28 mouse cellular contexts compared by ENCODE assay signal in the genomic region with DNA sequence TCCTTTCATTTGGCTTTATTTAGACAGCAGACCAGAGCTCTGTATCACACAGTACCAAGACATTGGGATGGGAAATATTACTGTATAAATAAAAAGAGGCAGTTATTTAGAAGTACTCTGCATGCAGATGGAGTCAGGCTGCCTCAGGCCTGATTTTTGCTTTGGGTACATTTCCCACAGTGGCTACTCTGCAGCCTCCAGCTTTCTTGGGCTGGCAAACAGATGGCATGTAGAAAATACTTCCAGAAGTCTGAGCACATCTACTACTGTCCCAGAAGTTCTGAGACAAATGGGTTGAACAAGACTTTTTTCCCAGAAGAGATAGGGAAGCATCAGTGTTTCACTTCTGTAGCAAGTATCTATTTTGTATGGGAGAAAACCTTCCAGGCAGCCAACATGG.
DNase-seq lines count a peak whose midpoint lies in the region; ATAC-seq and TF ChIP-seq lines count a peak whose summit lies in the region.
"Had no signal": no experiment of that assay in that cellular context is flagged by ENCODE, and none has a peak within 500 bp of the region (broad histone marks: within the 10 kb centered on the region; RNA-seq: fewer than 3 reads in every experiment).

No protein-coding gene starts in this region.

- no peak overlapping the region for H3K4me2 ChIP-seq in forebrain, embryonic 12.5 days
- H3K4me2 ChIP-seq in forebrain, embryonic 16.5 days (ENCODE audit: low read length) = no peak overlapping the region
- no peak overlapping the region for H3K4me2 ChIP-seq in midbrain, embryonic 12.5 days (replicated peaks)
- no peak overlapping the region for H3K4me2 ChIP-seq in midbrain, embryonic 16.5 days (ENCODE audit: low read length)
- no peak overlapping the region for H3K4me2 ChIP-seq in midbrain, embryonic 15.5 days
- H3K4me2 ChIP-seq: embryonic facial prominence, embryonic 15.5 days; forebrain, embryonic 15.5 days; heart, embryonic 12.5 days; heart, embryonic 15.5 days; hindbrain, embryonic 14.5 days had no signal

- no peaks in the 10 kb centered on the region for H3K9me3 ChIP-seq in forebrain, embryonic 12.5 days
- H3K9me3 ChIP-seq in forebrain, embryonic 16.5 days (ENCODE audit: control insufficient read depth, low read length) = no peaks in the 10 kb centered on the region
- H3K9me3 ChIP-seq in midbrain, embryonic 12.5 days = no peaks in the 10 kb centered on the region
- H3K9me3 ChIP-seq in midbrain, embryonic 16.5 days (replicated peaks; ENCODE audit: control insufficient read depth, low read length, poor library complexity, severe bottlenecking) = no peaks in the 10 kb centered on the region
- H3K9me3 ChIP-seq in midbrain, embryonic 15.5 days = no peaks in the 10 kb centered on the region
- no peaks in the 10 kb centered on the region for H3K9me3 ChIP-seq in midbrain, embryonic 10.5 days (replicated peaks)
- H3K9me3 ChIP-seq: embryonic facial prominence, embryonic 15.5 days; forebrain, embryonic 15.5 days; G1E; heart, embryonic 12.5 days; heart, embryonic 15.5 days; hindbrain, embryonic 10.5 days had no signal

- no peak overlapping the region for H3K9ac ChIP-seq in forebrain, embryonic 12.5 days
- H3K9ac ChIP-seq in forebrain, embryonic 16.5 days (replicated peaks; ENCODE audit: low read depth, low read length) = no peak overlapping the region
- no peak overlapping the region for H3K9ac ChIP-seq in midbrain, embryonic 12.5 days (replicated peaks)
- H3K9ac ChIP-seq in midbrain, embryonic 16.5 days (ENCODE audit: low read depth, low read length) = no peak overlapping the region
- no peak overlapping the region for H3K9ac ChIP-seq in midbrain, embryonic 15.5 days
- H3K9ac ChIP-seq: embryonic facial prominence, embryonic 15.5 days; forebrain, embryonic 15.5 days; heart, embryonic 12.5 days; heart, embryonic 15.5 days; hindbrain, embryonic 14.5 days had no signal

- TF ChIP-seq CTCF in small intestine, adult 2 months (IDR thresholded peaks at IDR 0.05; ENCODE audit: extremely low read depth, insufficient read length, insufficient replicate concordance, low read depth, low read length) = no peak

- no peak for TF ChIP-seq POLR2A in small intestine, adult 2 months (IDR thresholded peaks at IDR 0.05; ENCODE audit: low read depth, low read length)

- H3K36me3 ChIP-seq in forebrain, embryonic 12.5 days (replicated peaks) = no peaks in the 10 kb centered on the region
- H3K36me3 ChIP-seq in forebrain, embryonic 16.5 days (ENCODE audit: control insufficient read depth, insufficient read depth) = no peaks in the 10 kb centered on the region
- no peaks in the 10 kb centered on the region for H3K36me3 ChIP-seq in midbrain, embryonic 12.5 days
- no peaks in the 10 kb centered on the region for H3K36me3 ChIP-seq in midbrain, embryonic 16.5 days (ENCODE audit: control insufficient read depth, insufficient read depth, low read length)
- H3K36me3 ChIP-seq in midbrain, embryonic 15.5 days (replicated peaks) = no peaks in the 10 kb centered on the region
- no peaks in the 10 kb centered on the region for H3K36me3 ChIP-seq in midbrain, embryonic 10.5 days
- H3K36me3 ChIP-seq in small intestine, adult 2 months (ENCODE audit: control insufficient read depth, insufficient read depth, low read length) = no peaks in the 10 kb centered on the region
- H3K36me3 ChIP-seq: embryonic facial prominence, embryonic 15.5 days; forebrain, embryonic 15.5 days; G1E; heart, embryonic 12.5 days; heart, embryonic 15.5 days; hindbrain, embryonic 10.5 days had no signal

- H3K4me3 ChIP-seq in forebrain, embryonic 12.5 days (replicated peaks) = no peak overlapping the region
- H3K4me3 ChIP-seq in forebrain, embryonic 16.5 days (replicated peaks; ENCODE audit: low read length) = no peak overlapping the region
- no peak overlapping the region for H3K4me3 ChIP-seq in midbrain, embryonic 12.5 days
- H3K4me3 ChIP-seq in midbrain, embryonic 16.5 days (ENCODE audit: low read depth, low read length) = no peak overlapping the region
- H3K4me3 ChIP-seq in midbrain, embryonic 15.5 days = no peak overlapping the region
- H3K4me3 ChIP-seq in midbrain, embryonic 10.5 days = no peak overlapping the region
- H3K4me3 ChIP-seq in small intestine, adult 2 months (ENCODE audit: low read depth, low read length) = no peak overlapping the region
- H3K4me3 ChIP-seq: embryonic facial prominence, embryonic 15.5 days; forebrain, embryonic 15.5 days; heart, embryonic 12.5 days; heart, embryonic 15.5 days; hindbrain, embryonic 10.5 days had no signal

- H3K4me1 ChIP-seq in forebrain, embryonic 12.5 days = no peaks in the 10 kb centered on the region
- H3K4me1 ChIP-seq in forebrain, embryonic 16.5 days (replicated peaks; ENCODE audit: control insufficient read depth, insufficient read depth, low read length) = no peaks in the 10 kb centered on the region
- no peaks in the 10 kb centered on the region for H3K4me1 ChIP-seq in midbrain, embryonic 12.5 days
- H3K4me1 ChIP-seq in midbrain, embryonic 16.5 days (ENCODE audit: control insufficient read depth, insufficient read depth, low read length) = no peaks in the 10 kb centered on the region
- H3K4me1 ChIP-seq in midbrain, embryonic 15.5 days = no peaks in the 10 kb centered on the region
- no peaks in the 10 kb centered on the region for H3K4me1 ChIP-seq in midbrain, embryonic 10.5 days
- peaks cover 16% of the 10 kb centered on the region; the same call in 1 of the 2 replicates for H3K4me1 ChIP-seq in small intestine, adult 2 months (ENCODE audit: control insufficient read depth, insufficient read depth, insufficient read length, low read length)
- H3K4me1 ChIP-seq: embryonic facial prominence, embryonic 15.5 days; forebrain, embryonic 15.5 days; heart, embryonic 15.5 days had no signal

- no peak overlapping the region for H3K27ac ChIP-seq in forebrain, embryonic 12.5 days
- H3K27ac ChIP-seq in forebrain, embryonic 16.5 days (ENCODE audit: low read length) = no peak overlapping the region
- H3K27ac ChIP-seq in midbrain, embryonic 12.5 days (replicated peaks) = no peak overlapping the region
- H3K27ac ChIP-seq in midbrain, embryonic 16.5 days (ENCODE audit: low read length) = no peak overlapping the region
- no peak overlapping the region for H3K27ac ChIP-seq in midbrain, embryonic 15.5 days
- no peak overlapping the region for H3K27ac ChIP-seq in midbrain, embryonic 10.5 days (replicated peaks)
- H3K27ac ChIP-seq in small intestine, adult 2 months (ENCODE audit: insufficient read depth, low read depth, low read length) = peak overlapping the region; percentile 72; the same call in 1 of the 2 replicates
- H3K27ac ChIP-seq: embryonic facial prominence, embryonic 15.5 days; forebrain, embryonic 15.5 days; heart, embryonic 15.5 days; hindbrain, embryonic 10.5 days; hindbrain, embryonic 14.5 days had no signal

- no peaks in the 10 kb centered on the region for H3K27me3 ChIP-seq in forebrain, embryonic 12.5 days
- no peaks in the 10 kb centered on the region for H3K27me3 ChIP-seq in forebrain, embryonic 16.5 days (replicated peaks; ENCODE audit: control insufficient read depth, insufficient read depth, low read length)
- no peaks in the 10 kb centered on the region for H3K27me3 ChIP-seq in midbrain, embryonic 12.5 days
- H3K27me3 ChIP-seq in midbrain, embryonic 16.5 days (ENCODE audit: control insufficient read depth, insufficient read depth, low read depth, low read length) = no peaks in the 10 kb centered on the region
- no peaks in the 10 kb centered on the region for H3K27me3 ChIP-seq in midbrain, embryonic 15.5 days (replicated peaks)
- H3K27me3 ChIP-seq in midbrain, embryonic 10.5 days (ENCODE audit: low read depth, poor library complexity, severe bottlenecking) = no peaks in the 10 kb centered on the region
- no peaks in the 10 kb centered on the region for H3K27me3 ChIP-seq in small intestine, adult 2 months (ENCODE audit: control insufficient read depth, insufficient read depth, low read length)
- H3K27me3 ChIP-seq: CH12.LX; embryonic facial prominence, embryonic 15.5 days; forebrain, embryonic 15.5 days; heart, embryonic 12.5 days had no signal

- no peak for DNase-seq in midbrain, embryonic 10.5 days (ENCODE audit: low spot score)
- DNase-seq: adrenal gland, postnatal 10 days; adrenal gland, postnatal 36 days; B cell, adult 2 months; cerebellum, adult 11-12 months; cerebellum, adult 8-10 months; cerebellum, postnatal 10 days; cerebellum, postnatal 36 days; embryo, embryonic 11 days; gastrocnemius, postnatal 25 days; heart, adult 18-20 months; heart, postnatal 10 days; heart, postnatal 36 days had no signal

- 0 out of 2 replicates have a peak, but pooled peaks have one; percentile 9 for ATAC-seq in forebrain, embryonic 12.5 days (ENCODE audit: low FRiP score)
- ATAC-seq in forebrain, embryonic 16.5 days = no peak
- peak; percentile 23; the same call in 1 of the 2 replicates for ATAC-seq in midbrain, embryonic 12.5 days (ENCODE audit: low FRiP score, low read depth)
- no peak for ATAC-seq in midbrain, embryonic 16.5 days
- ATAC-seq in midbrain, embryonic 15.5 days (replicated peaks) = 0 out of 2 replicates have a peak, but pooled peaks have one; percentile 50
- ATAC-seq: forebrain, embryonic 15.5 days; Patski had no signal

Comparison
In these comparisons a context has a peak if more than half of its experiments do, and no peak if none do; other contexts are left out.
1. ATAC-seq: peak in forebrain, embryonic 12.5 days (single experiment), midbrain, embryonic 12.5 days (single experiment) and midbrain, embryonic 15.5 days (single experiment); none in forebrain, embryonic 16.5 days (single experiment) and midbrain, embryonic 16.5 days (single experiment).